Mouse (Mus musculus) layer of hippocampus, adult 2 months (tissue): ENCODE results near the gene Olfr811. TPM values are rescaled to one million over a fixed set of nuclear protein-coding genes. Genes with fewer than 3 reads are reported as not detected.

ENCODE experiments used
- DNase-seq, 2 experiments: peaks; one replicate each; pipeline ENCODE4 v3.0.0; 2022; ENCODE audit warnings: low spot score in 2 of 2
- H3K27ac ChIP-seq: fragments of 200-600 bp; 2 replicates; pipeline ENCODE4 v1.8.1; 2022
- H3K4me3 ChIP-seq: fragments of 200-600 bp; 2 replicates; pipeline ENCODE4 v1.8.1; 2022; ENCODE audit warnings: mild to moderate bottlenecking
- CTCF ChIP-seq: fragments of 200-600 bp; conservative IDR thresholded peaks from 2 replicates; pipeline ENCODE4 v1.8.1; 2022; ENCODE audit warnings: antibody characterized with exemption, mild to moderate bottlenecking, moderate library complexity
- long read RNA-seq, 2 experiments: library from polyadenylated mRNA; stranded (forward); transcript quantifications; one replicate each; pipeline ENCODE4 v2.0.0; 2021; ENCODE audit warnings: borderline mapping rate in 2 of 2
- total RNA-seq, 2 experiments: library from RNA; stranded (reverse); gene quantifications; 2 replicates each; pipeline ENCODE4 v1.2.3; 2021

The Olfr811 gene
- total RNA-seq = not detected
- long read RNA-seq, experiment 1 = 0 reads
- long read RNA-seq, experiment 2 = 0 reads

GRCm38 (mm10) chr10:129804296-129804695 is at the start of gene Olfr811:
Gene Olfr811, minus strand, starts transcription at chr10:129804396.
- Histone ChIP-seq H3K27ac (no peak within 1 kb of the TSS), H3K4me3 (no peak within 1 kb of the TSS)
- no peak for TF ChIP-seq CTCF
- DNase-seq = no peak

DNA sequence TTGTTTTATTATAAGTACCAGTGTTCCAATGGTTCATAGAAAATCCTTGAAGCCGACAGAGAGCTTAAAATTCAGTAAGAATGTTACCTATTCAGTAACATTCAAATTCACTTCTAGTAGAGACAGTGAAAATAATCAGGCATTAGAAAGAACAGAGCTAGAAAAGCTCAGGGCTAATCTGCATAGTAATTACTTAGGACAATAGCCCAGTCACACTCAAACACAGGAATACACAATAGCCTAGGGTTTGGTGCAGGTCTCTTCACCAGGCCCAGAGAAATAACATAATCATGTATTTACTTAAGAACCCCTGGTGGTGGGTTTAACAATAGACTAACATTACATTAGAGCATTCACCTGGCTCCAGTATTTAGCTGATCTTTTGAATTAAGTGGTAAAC is 43.1 kb upstream of the Olfr811 start:
- TF ChIP-seq CTCF = no peak
- Histone ChIP-seq H3K27ac (no peak overlapping the region), H3K4me3 (no peak overlapping the region)
- no peak for DNase-seq

DNA sequence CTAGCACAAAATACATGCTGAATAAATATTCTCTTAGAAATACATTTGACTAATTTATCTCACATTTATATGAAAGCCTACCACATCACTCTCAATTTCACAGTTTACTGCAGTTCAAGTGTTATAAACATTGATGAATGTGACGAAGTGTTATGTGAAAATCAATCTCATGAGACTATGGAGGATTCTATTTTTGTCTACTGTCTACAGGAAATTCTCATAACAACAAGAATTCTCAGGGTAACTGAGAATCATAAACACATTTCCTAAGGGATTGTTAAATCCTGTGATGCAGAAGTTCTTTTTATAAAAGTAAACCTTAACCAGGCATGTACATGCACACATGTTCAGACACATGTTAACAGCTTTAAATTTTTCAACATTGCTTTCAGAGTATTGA is 41.8 kb upstream of the Olfr811 start, which contains the start of gene Olfr812:
Gene Olfr812 (minus strand): TSS at position 101 of the 400 bp plus-strand sequence.
- H3K27ac ChIP-seq = no peak within 1 kb of the TSS
- H3K4me3 ChIP-seq = no peak within 1 kb of the TSS
- no peak for TF ChIP-seq CTCF
- DNase-seq = no peak

DNA sequence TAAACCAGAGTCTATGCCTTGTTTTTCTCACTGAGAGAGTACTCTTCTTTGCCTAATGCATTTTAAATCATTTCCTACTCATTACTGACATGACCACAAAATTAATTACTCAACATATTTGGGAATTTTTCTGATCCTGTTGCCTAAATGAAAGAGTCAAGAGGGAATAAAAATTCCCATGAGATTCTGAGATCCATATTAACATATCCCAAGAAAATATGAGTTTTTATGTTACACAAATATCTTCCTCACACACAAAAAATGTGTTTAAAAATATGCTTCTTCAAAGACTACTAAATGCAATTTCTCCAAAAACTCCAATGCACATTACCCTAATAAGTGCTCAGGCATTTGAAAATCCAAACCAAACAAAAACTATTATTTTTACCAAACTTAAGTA is 9.4 kb downstream of the Olfr811 start, which contains the start of gene Olfr810:
Gene Olfr810 (minus strand): TSS at position 101 of the 400 bp plus-strand sequence.
- no peak for DNase-seq
- no peak within 1 kb of the TSS for H3K4me3 ChIP-seq
- no peak within 1 kb of the TSS for H3K27ac ChIP-seq
- no peak for TF ChIP-seq CTCF

- no peak for DNase-seq
- Histone ChIP-seq H3K27ac (no peak overlapping the region), H3K4me3 (no peak overlapping the region)
- TF ChIP-seq CTCF = no peak
Observed at GRCm38 (mm10) chr10:129778123-129778522, 26.1 kb downstream of the Olfr811 start.

- no peak within 1 kb of the TSS for H3K27ac ChIP-seq
- no peak for TF ChIP-seq CTCF
- DNase-seq = no peak
- no peak within 1 kb of the TSS for H3K4me3 ChIP-seq
Observed at GRCm38 (mm10) chr10:129774338-129774737, 29.9 kb downstream of the Olfr811 start, which contains the start of gene Olfr809. Gene Olfr809, plus strand, starts transcription at chr10:129774638.

DNA sequence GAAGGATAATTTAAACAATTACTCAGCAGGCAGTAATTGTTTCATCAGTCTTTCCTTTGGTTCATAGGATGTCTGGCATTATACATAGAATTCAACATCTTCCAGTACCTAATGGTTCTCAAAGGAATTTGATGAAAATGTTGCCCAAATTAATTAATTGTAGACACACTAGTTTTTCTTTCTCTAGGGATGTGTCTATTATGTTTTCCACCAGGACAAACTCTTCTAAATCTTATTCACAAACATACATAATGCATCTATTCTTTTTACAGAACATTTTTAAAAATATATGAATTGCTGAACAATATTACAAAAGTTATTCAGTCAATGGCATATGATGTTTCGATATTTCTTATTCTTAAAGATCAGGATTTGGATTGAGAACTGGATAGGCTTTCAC is 39.0 kb downstream of the Olfr811 start, which contains the start of gene Olfr808:
Gene Olfr808 (plus strand): TSS at position 301 of the 400 bp plus-strand sequence.
- Histone ChIP-seq H3K27ac (no peak within 1 kb of the TSS), H3K4me3 (no peak within 1 kb of the TSS)
- no peak for TF ChIP-seq CTCF
- DNase-seq = no peak

GRCm38 (mm10) chr10:129757693-129758092 is 46.5 kb downstream of the Olfr811 start, which contains the start of gene Olfr807:
Gene Olfr807, minus strand, starts transcription at chr10:129757793.
- DNase-seq = no peak
- Histone ChIP-seq H3K4me3 (no peak within 1 kb of the TSS), H3K27ac (no peak within 1 kb of the TSS)
- no peak for TF ChIP-seq CTCF

Other genes starting within 250 kb of the Olfr811 start
- gene Olfr794, start 236.7 kb downstream of the Olfr811 start, total RNA-seq = not detected
- not detected for gene Olfr796, start 191.8 kb downstream of the Olfr811 start, total RNA-seq
- gene Olfr798, start 176.5 kb downstream of the Olfr811 start, total RNA-seq = not detected
- not detected for gene Olfr799, start 166.9 kb downstream of the Olfr811 start, total RNA-seq
- not detected for gene Olfr800, start 146.7 kb downstream of the Olfr811 start, total RNA-seq
- gene Olfr801, start 130.5 kb downstream of the Olfr811 start, total RNA-seq = not detected
- gene Olfr802, start 116.2 kb downstream of the Olfr811 start, total RNA-seq = not detected
- gene Olfr803, start 110.1 kb downstream of the Olfr811 start, total RNA-seq = not detected
- gene Olfr804, start 101.2 kb downstream of the Olfr811 start, total RNA-seq = not detected
- gene Olfr805, start 75.0 kb downstream of the Olfr811 start, total RNA-seq = not detected
- gene Olfr806, start 62.5 kb downstream of the Olfr811 start, total RNA-seq = not detected
- gene Olfr807, start 46.6 kb downstream of the Olfr811 start, total RNA-seq = not detected
- not detected for gene Olfr808, start 38.9 kb downstream of the Olfr811 start, total RNA-seq
- gene Olfr809, start 29.8 kb downstream of the Olfr811 start, total RNA-seq = not detected
- gene Olfr810, start 9.5 kb downstream of the Olfr811 start, total RNA-seq = not detected
- not detected for gene Olfr812, start 41.7 kb upstream of the Olfr811 start, total RNA-seq
- not detected for gene Olfr813, start 51.0 kb upstream of the Olfr811 start, total RNA-seq
- gene Olfr814, start 75.5 kb upstream of the Olfr811 start, total RNA-seq = not detected
- not detected for gene Olfr815, start 101.5 kb upstream of the Olfr811 start, total RNA-seq
- not detected for gene Olfr816, start 111.2 kb upstream of the Olfr811 start, total RNA-seq
- gene Olfr818, start 144.7 kb upstream of the Olfr811 start, total RNA-seq = not detected
- gene Olfr819, start 162.9 kb upstream of the Olfr811 start, total RNA-seq = not detected
- not detected for gene Olfr247, start 171.7 kb upstream of the Olfr811 start, total RNA-seq
- not detected for gene Gm10310, start 180.7 kb upstream of the Olfr811 start, total RNA-seq
- not detected for gene Olfr820, start 208.2 kb upstream of the Olfr811 start, total RNA-seq
- not detected for gene Olfr821, start 226.0 kb upstream of the Olfr811 start, total RNA-seq